Mouse (Mus musculus) left cerebral cortex, postnatal 10 days (tissue): Measurements from ENCODE around the gene Lmod1. TPM values are rescaled to one million over a fixed set of nuclear protein-coding genes. Genes with fewer than 3 reads are reported as not detected.
"Not testable (repeated sequence)": the region's sequence is repeated elsewhere in the genome, so short reads cannot be mapped to it uniquely, and the experiment has no call there.

Source experiments
- DNase-seq, 2 experiments: peaks; one replicate each; pipeline ENCODE4 v3.0.0; 2021 to 2022; ENCODE audit warnings: low spot score in 2 of 2, mixed read lengths in 1 of 2; ENCODE audit errors: extremely low spot score in 1 of 2
- intact Hi-C: fragments of 180-260 bp; cut with DNase I; formaldehyde crosslinking; loops from one replicate; pipeline ENCODE4 v1.15.1; 2025
- total RNA-seq, 2 experiments: library from RNA; stranded (reverse); gene quantifications; 2 replicates each; pipeline ENCODE4 v1.2.3; 2021

The Lmod1 gene
- total RNA-seq, 2 experiments from 2014 or later, result 0.36 to 0.54 TPM

DNA sequence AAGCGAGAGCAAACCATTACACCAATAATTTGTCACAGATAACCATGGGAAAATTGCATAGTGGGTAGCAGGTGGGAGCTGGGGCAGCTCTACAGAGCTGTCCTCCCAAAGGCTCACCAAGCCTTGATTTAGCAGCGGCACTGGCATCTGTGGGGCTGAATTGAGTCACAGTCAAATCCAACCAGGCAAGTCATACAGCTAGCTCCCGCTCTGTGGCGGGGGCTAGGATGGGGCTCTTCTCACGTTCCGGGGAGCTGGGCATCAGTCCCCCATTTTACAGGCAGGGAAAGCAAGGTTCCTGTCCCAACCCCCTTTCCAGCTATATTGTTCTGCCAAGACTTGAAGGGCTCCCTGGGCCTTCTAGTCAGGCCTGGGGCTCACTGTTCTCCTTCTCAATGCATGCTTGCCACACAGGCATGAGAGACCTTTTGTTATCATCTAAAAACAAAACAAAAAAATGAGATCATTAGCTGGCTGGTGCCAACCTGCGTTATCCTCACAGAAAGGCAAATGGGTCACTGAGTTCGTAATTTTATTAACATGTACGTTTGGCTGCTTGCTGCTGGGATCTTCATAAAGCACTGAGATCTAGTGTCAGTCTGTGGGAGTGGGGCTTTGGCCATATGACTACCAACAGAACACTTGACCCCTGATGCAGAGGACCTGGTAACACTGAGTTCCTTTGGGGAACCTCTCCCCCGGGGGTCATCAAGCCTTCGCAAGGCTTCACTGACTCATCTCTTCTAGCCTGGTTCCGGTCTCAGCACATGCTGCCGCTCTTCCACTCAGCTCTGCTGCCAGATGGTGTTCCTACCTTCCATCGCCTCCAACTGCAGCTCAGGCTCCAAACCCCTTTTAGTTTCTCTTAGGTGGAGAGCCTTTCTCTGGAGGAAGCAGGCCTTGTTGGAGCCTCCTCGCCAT is 55.7 kb downstream of the Lmod1 start:
- DNase-seq, result no peak
- intact Hi-C loops, result no loop called here

DNA sequence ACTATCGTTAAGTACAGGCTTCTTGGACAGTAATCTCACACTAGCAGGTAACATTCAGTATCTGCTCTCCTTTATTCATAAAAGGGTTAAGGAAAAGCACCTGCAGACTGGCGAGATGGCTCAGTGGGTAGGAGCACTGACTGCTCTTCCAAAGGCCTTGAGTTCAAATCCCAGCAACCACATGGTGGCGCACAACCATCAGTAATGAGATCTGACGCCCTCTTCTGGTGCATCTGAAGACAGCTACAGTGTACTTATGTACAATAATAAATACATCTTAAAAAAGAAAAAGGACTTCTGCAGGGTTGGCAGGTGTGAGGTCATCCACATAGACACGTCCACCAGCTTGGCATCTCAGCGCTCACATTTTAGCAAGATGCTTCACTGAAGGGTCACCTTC is 57.0 kb downstream of the Lmod1 start:
- intact Hi-C loops, DNase-seq: not testable (repeated sequence)

DNA sequence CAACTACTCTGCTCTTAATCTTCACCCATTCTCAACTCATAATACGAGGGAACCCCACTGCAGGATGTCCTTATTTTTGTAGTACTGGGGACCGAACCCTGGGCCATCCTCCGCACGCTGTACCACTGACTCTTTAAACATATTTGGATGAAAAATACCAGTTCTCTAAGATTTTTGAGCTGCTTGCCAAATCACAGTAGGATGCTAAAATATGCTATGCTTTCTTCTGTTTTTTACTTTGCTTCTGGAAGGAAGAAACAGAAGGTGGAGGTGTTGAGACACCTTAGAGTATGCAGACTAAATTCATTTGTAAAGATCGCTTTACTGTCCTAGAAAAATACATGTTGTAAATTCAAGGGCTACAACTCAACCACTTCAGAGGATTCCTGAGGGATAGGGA is 59.6 kb downstream of the Lmod1 start:
- no peak for DNase-seq
- intact Hi-C loops, result no loop called here

DNA sequence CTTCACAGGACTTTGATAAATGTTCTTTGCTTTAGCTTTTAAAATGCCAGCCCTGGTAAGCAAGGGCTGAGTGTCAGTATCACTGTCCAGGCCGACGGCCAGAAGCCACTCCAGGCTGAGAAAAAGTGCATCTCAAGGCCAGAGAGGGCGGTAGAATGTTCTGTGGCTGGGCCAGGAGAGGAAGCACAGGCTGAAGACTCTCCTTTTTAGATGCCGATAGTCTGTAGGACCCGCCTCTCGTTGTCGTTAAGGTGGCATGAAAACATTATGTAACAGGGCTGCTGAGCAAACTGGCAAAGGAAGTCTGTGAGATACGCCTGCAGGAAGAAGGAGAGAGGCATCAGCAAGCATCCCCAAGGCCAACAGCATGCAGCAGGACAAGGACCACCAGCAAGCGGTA is 60.6 kb downstream of the Lmod1 start:
- DNase-seq, result no peak
- intact Hi-C loops, result no loop called here

DNA sequence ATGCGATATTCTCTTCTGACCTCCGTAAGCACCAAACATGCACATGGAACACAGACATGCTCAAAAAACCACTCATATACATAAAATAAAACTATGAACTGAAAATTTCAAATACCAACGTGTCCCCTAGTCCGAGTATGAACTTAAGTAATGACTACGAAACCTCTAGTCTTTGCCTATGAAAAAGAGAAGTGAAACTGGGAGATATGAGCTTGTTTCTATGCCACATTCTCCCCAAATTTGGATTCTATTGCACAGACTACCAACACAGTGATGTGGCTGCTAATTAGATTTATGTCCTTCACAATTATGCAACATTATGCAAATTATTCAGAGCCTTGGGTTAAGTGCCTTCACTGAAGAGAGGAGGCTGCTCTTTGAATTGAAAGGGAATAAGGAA is 74.9 kb downstream of the Lmod1 start:
- no peak for DNase-seq

DNA sequence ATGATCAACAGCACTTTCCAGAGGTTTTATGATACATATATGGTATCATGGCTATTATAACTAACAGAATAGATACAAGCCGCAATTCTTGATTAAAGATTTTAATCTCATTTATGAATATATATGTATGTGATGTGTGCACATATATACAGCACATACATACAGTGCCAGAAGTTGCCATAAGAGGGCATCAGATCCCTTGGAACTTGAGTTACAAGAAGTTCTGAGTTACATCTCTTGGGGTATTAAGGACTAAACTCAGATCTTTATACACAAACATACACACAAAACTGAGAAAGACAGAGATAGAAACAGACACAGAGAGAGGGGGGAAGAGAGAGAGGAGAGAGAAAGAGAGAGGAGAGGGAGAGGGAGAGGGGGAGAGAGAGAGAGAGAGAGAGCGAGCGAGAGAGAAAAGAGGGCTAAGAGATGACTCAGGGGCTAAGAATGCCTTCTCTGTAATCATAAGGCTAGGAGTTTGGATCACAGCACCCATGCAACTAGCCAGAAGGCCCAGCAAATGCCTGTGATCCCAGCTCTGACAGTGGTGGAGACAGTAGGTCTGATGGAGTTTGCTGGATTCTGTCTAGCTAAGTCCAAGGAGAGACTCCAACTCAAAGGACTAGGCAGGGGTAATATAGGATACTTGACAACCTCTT is 77.0 kb downstream of the Lmod1 start:
- intact Hi-C loops, result loop anchor here (5.0 kb wide), 1 partner anchor 41 kb away; no protein-coding TSS in a partner anchor
- DNase-seq, result no peak

More for the DNA sequence above, 74.9 kb downstream of the Lmod1 start:
- intact Hi-C loops, result no loop called here

DNA sequence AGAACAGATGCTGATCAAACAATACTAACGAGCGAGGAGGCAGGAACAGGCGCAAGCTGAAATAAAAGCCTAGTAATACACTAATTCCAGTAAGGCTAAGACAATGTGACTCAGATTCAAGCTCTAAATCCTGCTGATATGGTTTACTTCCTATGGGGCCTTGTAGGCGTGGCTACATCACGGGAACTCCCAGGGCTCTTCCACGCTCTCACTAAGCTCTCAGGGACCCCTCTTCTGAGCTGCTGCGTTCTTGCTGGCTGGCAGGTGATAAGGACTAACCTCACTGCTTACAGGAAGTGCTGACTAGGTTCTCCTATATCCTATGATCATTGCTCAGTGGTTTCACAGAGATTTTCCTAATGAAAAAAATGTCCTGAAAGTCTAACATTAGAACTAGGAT is 80.7 kb downstream of the Lmod1 start:
- intact Hi-C loops, result no loop called here
- DNase-seq, result no peak

DNA sequence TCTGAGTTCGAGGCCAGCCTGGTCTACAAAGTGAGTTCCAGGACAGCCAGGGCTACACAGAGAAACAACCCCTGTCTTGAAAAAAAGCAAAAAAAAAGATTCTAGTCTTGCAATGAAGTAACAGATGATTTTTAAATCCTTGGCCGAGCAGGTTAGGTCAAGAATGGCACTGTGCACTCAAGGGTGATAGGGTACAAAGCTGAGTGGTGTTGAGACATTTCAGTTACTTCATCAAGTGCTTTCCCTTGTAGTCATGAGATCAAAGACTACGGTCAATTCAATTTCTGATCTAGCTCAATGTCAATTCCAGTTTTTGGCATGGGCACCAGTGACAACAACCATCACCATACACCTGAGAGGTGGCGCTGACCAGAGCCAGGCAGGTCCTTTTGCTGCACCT is 84.4 kb downstream of the Lmod1 start:
- DNase-seq, result no peak
- intact Hi-C loops, result no loop called here

DNA sequence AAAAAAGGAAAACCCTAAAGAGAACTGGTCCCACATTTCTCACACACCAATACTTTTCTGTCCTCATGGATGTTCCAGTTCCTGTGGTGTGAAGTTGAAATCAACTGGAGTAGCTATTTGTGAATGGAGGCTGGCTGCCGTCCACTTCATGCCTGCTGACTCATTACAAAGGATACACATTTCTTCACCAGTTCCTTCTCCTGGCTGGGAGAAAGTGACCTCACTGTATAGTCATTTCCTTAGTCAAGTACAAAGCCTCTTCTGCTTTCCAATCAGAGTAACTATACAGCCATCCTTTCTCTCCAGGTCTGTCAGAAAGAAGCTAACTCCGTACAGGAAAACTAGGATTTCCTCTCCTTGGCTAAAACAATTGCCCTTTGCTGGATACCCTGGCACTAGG is 86.4 kb downstream of the Lmod1 start:
- DNase-seq, result peak in 1 of 2 experiments; percentile 50
- intact Hi-C loops, result no loop called here

DNA sequence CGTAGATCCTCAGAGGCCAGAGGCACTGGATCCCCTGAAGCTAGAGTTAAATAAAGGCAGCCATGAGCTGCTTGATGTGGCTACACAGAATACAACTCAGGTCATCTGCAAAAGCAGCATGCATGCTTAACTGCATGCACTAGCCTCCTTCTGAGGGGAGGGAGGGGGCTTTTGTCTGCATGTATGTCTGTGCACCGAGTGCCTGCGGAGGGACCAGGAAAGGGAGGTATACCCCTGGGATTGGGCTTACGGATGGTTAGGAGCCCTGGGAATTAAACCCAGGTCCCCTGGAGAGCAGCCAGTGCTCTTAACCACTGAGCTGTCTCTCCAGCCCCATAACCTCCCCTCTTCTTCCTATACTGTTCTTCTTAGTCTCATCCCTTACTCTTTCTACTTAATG is 87.5 kb downstream of the Lmod1 start:
- no peak for DNase-seq
- intact Hi-C loops, result no loop called here

DNA sequence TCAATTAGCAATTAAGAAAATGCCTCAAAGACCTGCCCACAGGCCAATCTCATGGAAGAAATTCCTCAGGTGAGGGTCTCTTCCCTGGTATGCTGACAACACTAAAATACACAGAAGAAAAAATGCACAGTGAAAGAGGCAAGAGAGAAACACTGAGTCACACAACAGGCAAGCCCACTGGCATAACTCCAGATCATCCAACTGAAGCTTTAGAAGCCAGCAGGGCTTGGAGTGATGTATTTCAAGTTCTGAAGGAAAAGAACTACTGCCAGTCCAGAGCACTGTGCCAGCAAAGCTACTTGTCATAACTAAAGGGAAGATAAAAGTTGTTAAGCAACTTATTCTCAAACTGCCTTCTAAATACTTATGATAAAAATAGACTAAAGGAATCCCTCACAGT is 89.4 kb downstream of the Lmod1 start:
- intact Hi-C loops, result no loop called here
- DNase-seq, result peak in 1 of 2 experiments; percentile 37

Other genes starting within 250 kb of the Lmod1 start
- 1 to 10 TPM; 2.6 to 3.1 TPM for gene Lgr6, start 219.5 kb upstream of the Lmod1 start, total RNA-seq
- gene Ptpn7, start 192.1 kb upstream of the Lmod1 start, total RNA-seq, result under 1 TPM in 1 of 2 experiments, not detected in 1; 0.22 TPM
- 100 to 1,000 TPM; 418 to 439 TPM for gene Arl8a, start 178.0 kb upstream of the Lmod1 start, total RNA-seq
- 10 to 100 TPM; 99.0 to 99.3 TPM for gene Gpr37l1, start 157.1 kb upstream of the Lmod1 start, total RNA-seq
- gene Elf3, start 66.2 kb upstream of the Lmod1 start, total RNA-seq, result not detected
- gene Rnpep, start 40.7 kb upstream of the Lmod1 start, total RNA-seq, result 10 to 100 TPM; 47.3 to 52.1 TPM
- 100 to 1,000 TPM; 155 to 166 TPM for gene Timm17a, start 11.0 kb upstream of the Lmod1 start, total RNA-seq
- gene Shisa4, start 50.4 kb downstream of the Lmod1 start, total RNA-seq, result 100 to 1,000 TPM; 118 to 121 TPM
- 100 to 1,000 TPM; 170 TPM for gene Ipo9, start 105.7 kb downstream of the Lmod1 start, total RNA-seq